Comparison of ENCODE assay signal across 8 mouse cellular contexts in the genomic region with DNA sequence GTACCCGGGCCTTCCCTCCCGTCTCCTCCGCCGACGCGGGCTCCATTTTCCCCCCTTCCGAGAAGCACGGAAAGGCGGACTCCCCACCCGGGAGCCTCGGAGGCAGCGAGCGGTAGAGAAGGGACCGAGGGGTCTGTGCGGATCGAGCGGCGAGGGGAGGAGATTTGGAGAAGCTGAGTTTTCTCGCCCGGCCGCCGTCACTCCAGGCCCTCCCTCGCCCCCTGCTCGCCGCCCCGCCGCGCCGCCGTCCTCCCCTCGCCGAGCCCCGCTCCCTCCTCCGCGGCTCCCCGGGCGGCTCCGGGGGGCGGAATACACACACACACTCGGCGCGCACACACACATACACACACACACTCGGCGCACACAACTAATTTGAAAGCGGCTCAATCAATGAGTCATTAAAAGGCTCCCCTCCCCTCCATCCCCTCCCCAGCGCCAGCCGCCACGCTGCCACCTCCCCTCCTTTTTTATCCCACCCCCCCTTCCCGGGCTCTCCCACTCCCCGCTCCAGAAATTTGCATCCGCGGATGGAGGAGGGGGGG. TPM values are rescaled to one million over a fixed set of nuclear protein-coding genes. Genes with fewer than 3 reads are reported as not detected.
DNase-seq lines count a peak whose midpoint lies in the region; ATAC-seq lines count a peak whose summit lies in the region.

No protein-coding gene starts in this region.

- WGBS in hindbrain, embryonic 15.5 days: under 1% methylated on average over 24 of the region's 52 CpGs

- no peaks in the 10 kb centered on the region for H3K9me3 ChIP-seq in hindbrain, embryonic 15.5 days

- H3K36me3 ChIP-seq in hindbrain, embryonic 15.5 days: no peaks in the 10 kb centered on the region

- peak overlapping the region; percentile 100 for H3K9ac ChIP-seq in hindbrain, embryonic 15.5 days

- peak overlapping the region; percentile 74 for H3K4me2 ChIP-seq in hindbrain, embryonic 15.5 days

- peak; percentile 80 for DNase-seq in ZHBTc4 (ENCODE audit: low read depth, low spot score)
- DNase-seq in cerebellum, postnatal 36 days: peak; percentile 71 to 73
- DNase-seq in frontal cortex, postnatal 36 days (ENCODE audit: low spot score in 2 of 2): peak; percentile 79
- peak; percentile 53 to 77 for DNase-seq in left cerebral cortex, adult 8-10 months (ENCODE audit: low spot score in 2 of 2)
- peak; percentile 91 for DNase-seq in right cerebral cortex, postnatal 10 days (ENCODE audit: low spot score in 2 of 2)
- peak; percentile 81 to 86 for DNase-seq in urinary bladder, postnatal 4 days (ENCODE audit: low spot score in 2 of 2)

- no peaks in the 10 kb centered on the region for H3K27me3 ChIP-seq in hindbrain, embryonic 15.5 days

- ATAC-seq in hindbrain, embryonic 15.5 days (ENCODE audit: low FRiP score, low read depth): peak; percentile 73
- peak; percentile 57 for ATAC-seq in megakaryocyte, adult 5-6 weeks (ENCODE audit: poor library complexity, severe bottlenecking)

- H3K4me3 ChIP-seq in hindbrain, embryonic 15.5 days: peak overlapping the region; percentile 95

- H3K27ac ChIP-seq in hindbrain, embryonic 15.5 days (replicated peaks): peak overlapping the region; percentile 100

- H3K4me1 ChIP-seq in hindbrain, embryonic 15.5 days (replicated peaks): peaks cover 41% of the 10 kb centered on the region

RNA-seq across cellular contexts. Expression of a gene that starts 0.8 kb away (rescaled TPM):
- 7.7 and 10.3 TPM in 2 replicates for polyA plus RNA-seq in hindbrain, embryonic 15.5 days (2015; fragmentation: Nextera tagmentation; extraction: Ambion mirVana)
- 10 to 100 TPM; 54.4 to 63.1 (median 59.4) TPM for total RNA-seq in left cerebral cortex, adult 8-10 months (2022)
- total RNA-seq in megakaryocyte, adult 5-6 weeks (2015): 25.2 and 32.4 TPM in 2 replicates
- 20.3 and 21.1 TPM in 2 replicates for total RNA-seq in megakaryocyte, adult 5-6 weeks (2017)

RNA-seq across cellular contexts. Expression of a gene that starts 33.1 kb away (rescaled TPM):
- 57.5 and 60.8 TPM in 2 replicates for polyA plus RNA-seq in hindbrain, embryonic 15.5 days (2015; fragmentation: Nextera tagmentation; extraction: Ambion mirVana)
- 10 to 100 TPM; 26.1 to 38.4 (median 32.5) TPM for total RNA-seq in left cerebral cortex, adult 8-10 months (2022)
- 8.6 and 13.5 TPM in 2 replicates for total RNA-seq in megakaryocyte, adult 5-6 weeks (2015)
- total RNA-seq in megakaryocyte, adult 5-6 weeks (2017): 10.8 and 13.3 TPM in 2 replicates

RNA-seq across cellular contexts. Expression of a gene that starts 52.8 kb away (rescaled TPM):
- polyA plus RNA-seq in hindbrain, embryonic 15.5 days (2015; fragmentation: Nextera tagmentation; extraction: Ambion mirVana): 0.05 TPM in 1 of 2 replicates, not detected in the other
- under 1 TPM in 1 of 4 experiments, not detected in 3; 0.13 TPM for total RNA-seq in left cerebral cortex, adult 8-10 months (2022)
- total RNA-seq in megakaryocyte, adult 5-6 weeks (2015): not detected in 2 replicates
- total RNA-seq in megakaryocyte, adult 5-6 weeks (2017): not detected in 2 replicates

Comparison
In these comparisons a context has a peak if more than half of its experiments do, and no peak if none do; other contexts are left out.
1. Peak in every context shown above with its lines: DNase-seq, ATAC-seq, H3K4me3 ChIP-seq and H3K27ac ChIP-seq.